Mouse (Mus musculus): Measurements from ENCODE around the gene Slc2a12.

DNA sequence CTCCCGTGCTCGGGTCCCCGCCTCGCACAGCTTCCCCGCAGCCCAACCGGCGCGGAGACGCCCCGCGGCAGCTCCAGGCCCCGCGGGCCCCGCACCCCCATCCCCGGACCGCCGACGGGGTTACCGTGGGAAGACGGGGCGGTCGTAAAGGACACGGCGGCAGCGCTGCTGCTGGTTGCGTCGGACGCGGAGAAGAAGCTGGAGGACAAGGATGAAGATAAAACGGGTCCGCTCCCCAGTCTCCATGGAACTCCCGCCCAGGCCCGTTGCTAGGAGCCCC, 86.1 kb downstream of the Slc2a12 start:
- no peak for TF ChIP-seq CTCF (conservative IDR thresholded peaks at IDR 0.05; ENCODE audit: insufficient read depth, insufficient read length, low read depth, low read length)
- no peak for TF ChIP-seq POLR2A (IDR thresholded peaks at IDR 0.05; ENCODE audit: low read depth, low read length)

Measured in kidney, adult 2 months (tissue).